Mouse (Mus musculus): ENCODE results near the gene Triobp.

GRCm38 (mm10) chr15:78978875-78979274, 31.4 kb downstream of the Triobp start:
- TF ChIP-seq CTCF (IDR thresholded peaks at IDR 0.05; ENCODE audit: extremely low read depth, insufficient read depth, low read length), result no peak
- no peak for TF ChIP-seq POLR2A (IDR thresholded peaks at IDR 0.05; ENCODE audit: extremely low read depth, insufficient read depth, low read length)

Data from cortical plate, adult 2 months (tissue).